Mouse (Mus musculus): Measurements from ENCODE around the gene D17H6S53E. TPM values are rescaled to one million over a fixed set of nuclear protein-coding genes. Genes with fewer than 3 reads are reported as not detected.

Gene D17H6S53E
- polyA plus RNA-seq, 2 experiments: 5.7 to 6.4 TPM

- ATAC-seq (ENCODE audit: low FRiP score, low read depth) (no peak), DNase-seq (ENCODE audit: low spot score) (no peak)
- H3K9me3 ChIP-seq (ENCODE audit: control insufficient read depth, low read length): no peaks in the 10 kb centered on the region
- peak overlapping the region; percentile 62 for H3K4me3 ChIP-seq (replicated peaks; ENCODE audit: low read length)
- no peak for TF ChIP-seq POLR2A (IDR thresholded peaks at IDR 0.05; ENCODE audit: borderline replicate concordance, extremely low read depth, insufficient read depth, insufficient read length)
- H3K27me3 ChIP-seq (ENCODE audit: control insufficient read depth, insufficient read depth, low read length): no peaks in the 10 kb centered on the region
- peak overlapping the region; percentile 74 for H3K27ac ChIP-seq (replicated peaks; ENCODE audit: low read depth, low read length)
- 25% methylated on average over 6 of the region's 6 CpGs for WGBS
- peak overlapping the region; percentile 77 for H3K9ac ChIP-seq (ENCODE audit: low read depth, low read length, severe bottlenecking)
- H3K4me2 ChIP-seq (replicated peaks; ENCODE audit: low read depth, low read length, severe bottlenecking): peak overlapping the region; percentile 84
- H3K4me1 ChIP-seq (ENCODE audit: control insufficient read depth, insufficient read depth, low read length): peaks cover 16% of the 10 kb centered on the region
- peaks cover 25% of the 10 kb centered on the region for H3K36me3 ChIP-seq (ENCODE audit: control insufficient read depth, insufficient read depth, low read length)
Measured at GRCm38 (mm10) chr17:35125578-35125977, 595 bp upstream of the D17H6S53E start.

GRCm38 (mm10) chr17:35127017-35127416 lies 844 bp downstream of the D17H6S53E start:
- H3K27me3 ChIP-seq (ENCODE audit: control insufficient read depth, insufficient read depth, low read length): no peaks in the 10 kb centered on the region
- WGBS: 69% methylated on average over 13 of the region's 13 CpGs
- no peak for TF ChIP-seq POLR2A (IDR thresholded peaks at IDR 0.05; ENCODE audit: borderline replicate concordance, extremely low read depth, insufficient read depth, insufficient read length)
- ATAC-seq (ENCODE audit: low FRiP score, low read depth) (no peak), DNase-seq (ENCODE audit: low spot score) (no peak)
- H3K9me3 ChIP-seq (ENCODE audit: control insufficient read depth, low read length): no peaks in the 10 kb centered on the region
- H3K27ac ChIP-seq (replicated peaks; ENCODE audit: low read depth, low read length): no peak overlapping the region
- H3K4me2 ChIP-seq (replicated peaks; ENCODE audit: low read depth, low read length, severe bottlenecking): peak overlapping the region; percentile 84
- H3K4me1 ChIP-seq (ENCODE audit: control insufficient read depth, insufficient read depth, low read length): peaks cover 16% of the 10 kb centered on the region
- H3K36me3 ChIP-seq (ENCODE audit: control insufficient read depth, insufficient read depth, low read length): peaks cover 25% of the 10 kb centered on the region
- peak overlapping the region; percentile 77 for H3K9ac ChIP-seq (ENCODE audit: low read depth, low read length, severe bottlenecking)
- H3K4me3 ChIP-seq (replicated peaks; ENCODE audit: low read length): peak overlapping the region; percentile 62

- Histone ChIP-seq H3K9me3 (ENCODE audit: control insufficient read depth, low read length) (no peaks in the 10 kb centered on the region), H3K4me2 (replicated peaks; ENCODE audit: low read depth, low read length, severe bottlenecking) (no peak overlapping the region), H3K27me3 (ENCODE audit: control insufficient read depth, insufficient read depth, low read length) (no peaks in the 10 kb centered on the region), H3K9ac (ENCODE audit: low read depth, low read length, severe bottlenecking) (no peak overlapping the region), H3K4me1 (ENCODE audit: control insufficient read depth, insufficient read depth, low read length) (peaks cover 16% of the 10 kb centered on the region), H3K36me3 (ENCODE audit: control insufficient read depth, insufficient read depth, low read length) (peaks cover 20% of the 10 kb centered on the region), H3K27ac (replicated peaks; ENCODE audit: low read depth, low read length) (no peak overlapping the region), H3K4me3 (replicated peaks; ENCODE audit: low read length) (no peak overlapping the region)
- ATAC-seq (ENCODE audit: low FRiP score, low read depth): no peak
- 65% methylated on average over 11 of the region's 11 CpGs for WGBS
- TF ChIP-seq POLR2A (IDR thresholded peaks at IDR 0.05; ENCODE audit: borderline replicate concordance, extremely low read depth, insufficient read depth, insufficient read length): no peak
- no peak for DNase-seq (ENCODE audit: low spot score)
Measured at GRCm38 (mm10) chr17:35128996-35129395, 2.8 kb downstream of the D17H6S53E start.

- WGBS: 86% methylated on average over 8 of the region's 8 CpGs
- no peak for TF ChIP-seq POLR2A (IDR thresholded peaks at IDR 0.05; ENCODE audit: borderline replicate concordance, extremely low read depth, insufficient read depth, insufficient read length)
- DNase-seq (ENCODE audit: low spot score): no peak
Measured at GRCm38 (mm10) chr17:35131038-35131437, 4.9 kb downstream of the D17H6S53E start.

GRCm38 (mm10) chr17:35131500-35132173 lies 5.5 kb downstream of the D17H6S53E start, which contains the start of gene Apom:
Gene Apom (minus strand): TSS chr17:35132050.
- Histone ChIP-seq H3K9me3 (ENCODE audit: control insufficient read depth, low read length) (no peaks in the 10 kb centered on the region), H3K9ac (ENCODE audit: low read depth, low read length, severe bottlenecking) (no peak within 1 kb of the TSS), H3K4me2 (replicated peaks; ENCODE audit: low read depth, low read length, severe bottlenecking) (no peak within 1 kb of the TSS), H3K36me3 (ENCODE audit: control insufficient read depth, insufficient read depth, low read length) (peaks cover 16% of the 10 kb centered on the region), H3K27me3 (ENCODE audit: control insufficient read depth, insufficient read depth, low read length) (no peaks in the 10 kb centered on the region), H3K4me3 (replicated peaks; ENCODE audit: low read length) (no peak within 1 kb of the TSS), H3K4me1 (ENCODE audit: control insufficient read depth, insufficient read depth, low read length) (peaks cover 11% of the 10 kb centered on the region), H3K27ac (replicated peaks; ENCODE audit: low read depth, low read length) (no peak within 1 kb of the TSS)
- no peak for TF ChIP-seq POLR2A (IDR thresholded peaks at IDR 0.05; ENCODE audit: borderline replicate concordance, extremely low read depth, insufficient read depth, insufficient read length)
- no peak for DNase-seq (ENCODE audit: low spot score)
- WGBS: 84% methylated on average over 15 of the region's 15 CpGs
- ATAC-seq (ENCODE audit: low FRiP score, low read depth): no peak

More at GRCm38 (mm10) chr17:35131038-35131437, 4.9 kb downstream of the D17H6S53E start:
- H3K9me3 ChIP-seq (ENCODE audit: control insufficient read depth, low read length): no peaks in the 10 kb centered on the region
- H3K4me2 ChIP-seq (replicated peaks; ENCODE audit: low read depth, low read length, severe bottlenecking): no peak overlapping the region
- peaks cover 16% of the 10 kb centered on the region for H3K36me3 ChIP-seq (ENCODE audit: control insufficient read depth, insufficient read depth, low read length)
- no peak overlapping the region for H3K27ac ChIP-seq (replicated peaks; ENCODE audit: low read depth, low read length)
- H3K27me3 ChIP-seq (ENCODE audit: control insufficient read depth, insufficient read depth, low read length): no peaks in the 10 kb centered on the region
- H3K9ac ChIP-seq (ENCODE audit: low read depth, low read length, severe bottlenecking): no peak overlapping the region
- ATAC-seq (ENCODE audit: low FRiP score, low read depth): no peak
- H3K4me3 ChIP-seq (replicated peaks; ENCODE audit: low read length): no peak overlapping the region
- H3K4me1 ChIP-seq (ENCODE audit: control insufficient read depth, insufficient read depth, low read length): peaks cover 11% of the 10 kb centered on the region

Measured in limb, embryonic 14.5 days (tissue).